Mouse (Mus musculus): ENCODE data around the gene Mrpl42.

The Mrpl42 gene

GRCm38 (mm10) chr10:95457367-95458049 lies 44.2 kb downstream of the Mrpl42 start:
- no peak for DNase-seq

GRCm38 (mm10) chr10:95456103-95456502 lies 45.6 kb downstream of the Mrpl42 start:
- no peak for DNase-seq

DNA sequence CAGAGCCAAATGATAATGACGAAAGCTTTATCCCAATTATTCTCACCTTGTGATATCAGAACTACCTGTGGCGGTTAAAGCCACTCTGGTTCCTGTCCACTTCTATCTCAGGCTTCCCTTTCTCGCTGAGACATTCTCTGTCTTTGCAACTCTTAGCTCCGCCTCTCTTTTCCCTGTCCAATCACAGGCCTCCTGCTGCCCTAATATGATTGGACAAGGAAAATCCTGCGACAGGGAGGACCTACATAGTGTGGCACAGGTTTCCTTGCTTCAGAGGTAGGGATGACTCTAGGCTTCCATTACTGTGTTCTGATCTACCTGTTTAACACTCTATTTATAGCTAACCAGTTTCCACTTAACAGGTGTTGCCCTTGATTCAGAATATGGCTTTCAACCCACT lies 48.5 kb downstream of the Mrpl42 start:
- no peak for DNase-seq

DNA sequence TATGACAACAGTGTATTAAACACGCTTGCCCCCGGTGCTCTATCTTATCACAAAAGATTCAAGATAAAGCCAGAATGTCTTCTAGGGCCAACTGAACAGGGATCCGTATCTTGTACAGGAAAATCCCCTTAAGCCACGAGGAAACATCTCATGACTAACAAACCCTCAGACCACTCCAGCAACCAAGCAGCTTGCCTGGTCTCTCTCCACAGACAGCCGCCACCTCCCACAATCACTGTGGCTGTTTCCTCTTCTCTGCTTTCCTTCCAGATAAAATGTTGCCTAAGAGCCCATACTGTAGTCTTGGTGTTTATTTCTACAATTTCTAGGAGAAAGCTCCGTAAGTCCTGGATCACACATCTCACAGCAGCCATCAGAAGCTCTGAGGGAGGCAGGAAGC lies 52.7 kb downstream of the Mrpl42 start:
- DNase-seq, result no peak

DNA sequence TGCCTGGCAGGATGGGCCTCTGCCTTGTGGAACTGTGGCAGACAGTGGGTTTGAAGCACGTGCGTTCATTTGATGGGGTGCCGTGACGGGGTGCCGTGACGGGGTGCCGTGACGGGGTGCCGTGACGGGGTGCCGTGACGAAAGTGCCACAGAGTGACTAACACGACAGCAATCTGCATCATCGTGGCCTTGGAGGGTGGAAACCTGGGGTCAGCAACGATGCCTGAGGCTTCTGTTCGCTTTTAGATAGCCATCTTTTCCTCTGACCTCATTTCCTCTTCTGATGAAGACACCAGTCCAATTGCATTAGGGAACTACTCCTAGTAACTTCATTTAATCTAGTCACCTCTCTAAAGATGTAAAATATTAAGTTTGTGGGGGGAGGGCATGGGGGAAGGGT lies 53.8 kb downstream of the Mrpl42 start:
- no peak for DNase-seq

GRCm38 (mm10) chr10:95445104-95446056 lies 56.4 kb downstream of the Mrpl42 start:
- no peak for DNase-seq

GRCm38 (mm10) chr10:95442334-95442733 lies 59.4 kb downstream of the Mrpl42 start:
- no peak for DNase-seq

- DNase-seq, result no peak
Measured at GRCm38 (mm10) chr10:95440566-95440965, 61.2 kb downstream of the Mrpl42 start.

- DNase-seq, result no peak
Measured at GRCm38 (mm10) chr10:95439718-95440339, 61.9 kb downstream of the Mrpl42 start.

GRCm38 (mm10) chr10:95438941-95439340 lies 62.8 kb downstream of the Mrpl42 start:
- no peak for DNase-seq

All from right cerebral cortex, postnatal 25 days (tissue).